Mouse (Mus musculus) urinary bladder, postnatal 36 days (tissue): ENCODE data around the gene Kit.

Source experiments
- DNase-seq, 2 experiments: peaks; one replicate each; pipeline ENCODE4 v3.0.0; 2022; ENCODE audit warnings: low spot score in 2 of 2, mixed read lengths in 1 of 2

Kit gene

DNA sequence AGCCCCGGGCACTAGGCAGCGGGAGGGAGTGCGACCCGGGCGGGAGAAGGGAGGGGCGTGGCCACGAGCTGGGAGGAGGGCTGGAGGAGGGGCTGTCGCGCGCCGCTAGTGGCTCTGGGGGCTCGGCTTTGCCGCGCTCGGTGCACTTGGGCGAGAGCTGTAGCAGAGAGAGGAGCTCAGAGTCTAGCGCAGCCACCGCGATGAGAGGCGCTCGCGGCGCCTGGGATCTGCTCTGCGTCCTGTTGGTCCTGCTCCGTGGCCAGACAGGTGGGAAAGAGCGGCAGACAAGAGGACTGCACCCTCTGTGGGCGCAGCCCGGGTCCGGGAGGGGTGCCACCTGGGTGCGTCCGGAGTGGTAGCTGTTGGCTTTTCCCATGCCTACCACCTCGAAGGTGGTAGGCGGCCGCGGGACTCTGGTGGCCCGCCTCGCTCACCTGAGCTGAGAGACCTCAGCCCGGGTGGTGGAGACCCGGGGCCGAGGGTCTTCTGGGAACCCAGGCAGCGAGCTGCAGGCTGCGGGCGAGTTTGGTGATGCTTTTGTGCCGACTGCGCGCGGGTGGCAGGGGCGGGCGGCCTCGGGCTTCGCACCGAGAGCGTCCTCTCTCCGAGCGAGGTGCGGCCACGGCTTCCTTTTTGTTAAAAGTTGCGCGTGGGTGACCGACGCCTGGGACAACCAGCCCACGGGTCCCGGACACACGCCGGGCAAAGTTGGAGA is at the start of gene Kit:
Gene Kit (plus strand): TSS at position 65 of the 715 bp plus-strand sequence.
- peak; percentile 24 to 65 for DNase-seq

- DNase-seq, result no peak
Observed at GRCm38 (mm10) chr5:75536156-75536555, 38.6 kb upstream of the Kit start.

DNA sequence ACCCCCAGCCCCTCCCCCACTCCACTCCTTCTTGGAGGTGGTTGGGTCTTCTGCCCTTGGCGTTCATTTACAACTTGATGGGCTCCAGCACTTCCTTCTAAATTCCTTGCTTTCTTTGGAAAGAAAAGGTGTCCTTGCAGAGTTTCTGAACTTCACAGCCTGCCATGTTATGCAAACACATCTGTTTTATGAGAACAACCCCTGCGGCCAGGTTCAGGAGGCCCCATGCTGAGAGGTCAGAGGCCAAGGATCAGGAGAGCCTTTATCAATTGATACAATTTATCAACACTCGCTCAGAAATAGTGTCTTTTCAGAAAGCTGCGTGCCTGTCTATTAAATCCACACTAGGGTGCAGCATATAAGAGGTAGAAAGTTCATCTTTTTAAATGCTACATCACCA is 37.0 kb upstream of the Kit start:
- no peak for DNase-seq

DNA sequence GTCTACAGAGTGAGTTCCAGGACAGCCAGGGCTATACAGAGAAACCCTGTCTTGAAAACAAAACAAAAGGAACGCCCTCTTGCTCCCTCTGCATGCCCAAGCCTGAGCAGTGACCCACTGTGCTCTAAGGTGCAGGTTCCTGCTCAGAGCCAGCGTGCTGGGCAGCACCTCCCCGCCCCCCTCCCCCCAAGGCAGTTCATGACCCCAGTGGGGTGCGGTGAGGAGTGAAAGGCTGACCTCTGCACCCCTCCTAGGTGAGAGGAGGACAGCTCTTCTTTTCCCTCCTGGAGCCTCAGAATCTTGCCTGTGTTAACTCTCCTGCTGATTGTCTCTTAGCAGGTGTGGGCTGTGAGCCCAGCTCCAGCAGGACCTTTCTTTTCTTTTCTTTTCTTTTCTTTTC is 36.3 kb upstream of the Kit start:
- DNase-seq, result no peak

GRCm38 (mm10) chr5:75539098-75539497 is 35.6 kb upstream of the Kit start:
- DNase-seq, result peak in 1 of 2 experiments; percentile 5

DNA sequence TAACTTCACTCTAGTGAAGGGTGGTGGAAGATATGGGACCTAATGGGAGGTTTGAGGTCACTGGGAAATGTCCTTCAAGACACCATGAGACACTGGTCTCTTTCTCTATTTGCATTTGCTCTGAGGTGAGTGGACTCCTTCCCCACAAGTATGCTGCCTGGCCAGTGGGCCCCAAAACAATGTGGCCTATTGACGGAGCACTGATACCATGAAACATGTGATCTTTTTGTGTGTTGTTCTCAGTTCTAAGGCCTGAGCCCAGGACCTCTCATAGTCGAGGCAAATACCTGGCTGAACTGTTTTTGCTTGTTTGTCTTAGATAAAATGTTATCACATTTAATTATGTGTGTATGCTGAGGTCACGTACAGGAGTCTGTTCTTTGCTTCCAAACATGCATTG is 31.0 kb upstream of the Kit start:
- DNase-seq, result no peak

- DNase-seq, result peak in 1 of 2 experiments; percentile 13
Observed at GRCm38 (mm10) chr5:75544472-75545264, 30.0 kb upstream of the Kit start.

DNA sequence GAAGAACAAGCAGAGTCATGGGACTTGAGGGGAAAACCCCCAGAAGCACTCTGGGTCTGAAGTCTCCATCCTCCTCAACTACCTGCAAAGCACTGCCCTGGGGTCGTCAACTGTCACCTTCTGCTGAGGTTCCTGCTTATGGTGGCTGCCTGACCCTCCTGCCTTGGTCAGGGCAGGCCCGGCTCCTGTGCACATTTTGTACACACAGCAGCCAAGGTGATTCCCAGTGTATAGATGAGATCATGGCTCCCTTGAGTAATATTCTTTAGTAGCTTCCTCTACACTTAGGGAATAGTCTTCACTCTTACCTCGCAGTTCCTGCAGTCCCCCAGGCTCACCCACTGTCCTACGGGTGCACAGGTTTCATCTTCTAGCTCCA is 29.5 kb upstream of the Kit start:
- DNase-seq, result no peak

GRCm38 (mm10) chr5:75553021-75553420 is 21.7 kb upstream of the Kit start:
- DNase-seq, result no peak

DNA sequence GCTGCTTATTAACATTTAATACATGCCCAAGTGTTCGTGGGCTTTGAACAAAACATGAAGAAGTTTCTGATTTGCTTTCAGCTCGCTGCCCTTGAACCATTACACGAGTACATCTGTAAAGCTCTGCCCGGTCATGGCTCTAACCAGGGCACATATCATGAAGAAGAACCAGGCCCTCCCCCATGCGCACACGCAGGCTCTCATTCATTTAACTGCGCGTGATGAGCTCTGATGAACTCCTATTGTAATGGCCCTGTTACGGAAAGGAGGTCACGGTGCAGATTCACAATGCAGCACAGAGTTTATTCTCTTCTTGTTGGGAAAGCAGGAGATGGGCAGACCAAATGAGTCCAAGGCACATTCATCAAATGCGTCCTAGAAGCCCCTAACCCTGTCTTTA is 17.1 kb upstream of the Kit start:
- no peak for DNase-seq

DNA sequence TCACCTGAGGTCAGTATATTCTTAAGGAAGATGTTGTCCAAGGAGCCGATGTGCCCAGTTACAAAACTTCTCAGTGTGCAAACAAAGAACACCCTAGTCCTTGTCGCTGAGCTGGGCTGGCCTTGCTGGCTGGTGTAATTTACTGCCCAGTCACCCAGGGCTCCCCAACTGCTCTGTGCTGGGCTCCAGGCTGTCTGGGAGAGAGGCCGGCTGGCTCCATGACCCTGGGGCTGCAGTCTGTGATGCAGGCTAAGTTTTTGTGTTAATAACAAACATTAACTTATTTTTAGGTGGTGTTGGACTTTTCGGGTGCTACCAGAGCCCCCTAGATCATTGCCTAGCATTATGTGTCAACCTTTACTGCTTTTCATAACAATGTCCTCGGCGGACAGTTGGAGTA is 15.4 kb upstream of the Kit start:
- DNase-seq, result no peak

DNA sequence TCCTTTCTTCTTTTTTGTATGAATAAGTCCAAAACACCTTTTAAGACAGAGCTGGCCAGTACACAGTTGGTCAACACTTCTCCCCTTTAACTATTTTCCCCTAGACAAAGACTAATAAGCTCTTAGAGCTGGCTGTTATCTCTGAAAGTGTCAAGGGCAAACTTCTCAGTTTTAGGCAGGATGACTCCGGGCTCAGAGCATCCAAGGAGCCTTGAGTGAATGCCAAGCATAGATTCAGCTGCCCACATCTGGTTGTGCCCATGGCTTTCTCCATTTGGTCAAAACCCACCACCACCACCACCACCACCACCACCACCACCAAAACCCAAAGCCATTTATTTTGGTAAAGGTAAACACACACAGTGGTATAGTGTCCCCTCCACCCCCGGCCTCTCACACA is 13.5 kb upstream of the Kit start:
- no peak for DNase-seq

DNA sequence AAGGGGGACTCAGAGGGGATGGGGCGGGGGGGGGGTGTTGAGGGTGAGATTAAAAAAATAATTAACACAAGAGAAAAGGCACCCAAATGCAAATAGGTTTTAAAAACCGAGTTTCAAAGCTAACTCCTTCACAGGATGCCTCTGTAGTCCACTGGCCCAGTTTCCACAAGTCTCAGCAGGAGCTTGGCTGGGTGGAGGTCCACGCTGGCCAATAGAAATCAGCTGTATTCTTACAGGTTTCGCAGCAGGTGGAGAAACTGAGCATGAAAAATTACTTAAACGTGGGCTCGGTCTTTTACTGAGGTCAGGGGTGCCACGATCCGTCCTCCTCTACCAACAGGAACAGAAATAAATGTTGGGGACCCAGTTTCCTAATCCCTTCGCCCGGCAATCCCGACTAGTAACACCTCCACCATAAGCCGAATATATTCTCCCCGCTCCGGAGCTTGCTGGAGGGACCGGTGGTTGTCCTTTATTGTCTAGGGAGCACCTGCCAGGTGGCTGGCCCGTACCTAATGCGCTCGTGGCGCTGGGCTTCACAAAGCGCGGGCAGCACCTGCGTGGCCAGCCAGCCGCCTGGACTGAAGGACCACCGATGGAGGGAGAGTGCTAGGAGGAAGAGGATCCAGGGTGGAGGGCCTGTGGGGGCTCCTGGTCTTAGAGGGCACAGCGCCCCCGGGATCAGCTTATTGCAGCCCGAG is 415 bp upstream of the Kit start:
- DNase-seq, result no peak

DNA sequence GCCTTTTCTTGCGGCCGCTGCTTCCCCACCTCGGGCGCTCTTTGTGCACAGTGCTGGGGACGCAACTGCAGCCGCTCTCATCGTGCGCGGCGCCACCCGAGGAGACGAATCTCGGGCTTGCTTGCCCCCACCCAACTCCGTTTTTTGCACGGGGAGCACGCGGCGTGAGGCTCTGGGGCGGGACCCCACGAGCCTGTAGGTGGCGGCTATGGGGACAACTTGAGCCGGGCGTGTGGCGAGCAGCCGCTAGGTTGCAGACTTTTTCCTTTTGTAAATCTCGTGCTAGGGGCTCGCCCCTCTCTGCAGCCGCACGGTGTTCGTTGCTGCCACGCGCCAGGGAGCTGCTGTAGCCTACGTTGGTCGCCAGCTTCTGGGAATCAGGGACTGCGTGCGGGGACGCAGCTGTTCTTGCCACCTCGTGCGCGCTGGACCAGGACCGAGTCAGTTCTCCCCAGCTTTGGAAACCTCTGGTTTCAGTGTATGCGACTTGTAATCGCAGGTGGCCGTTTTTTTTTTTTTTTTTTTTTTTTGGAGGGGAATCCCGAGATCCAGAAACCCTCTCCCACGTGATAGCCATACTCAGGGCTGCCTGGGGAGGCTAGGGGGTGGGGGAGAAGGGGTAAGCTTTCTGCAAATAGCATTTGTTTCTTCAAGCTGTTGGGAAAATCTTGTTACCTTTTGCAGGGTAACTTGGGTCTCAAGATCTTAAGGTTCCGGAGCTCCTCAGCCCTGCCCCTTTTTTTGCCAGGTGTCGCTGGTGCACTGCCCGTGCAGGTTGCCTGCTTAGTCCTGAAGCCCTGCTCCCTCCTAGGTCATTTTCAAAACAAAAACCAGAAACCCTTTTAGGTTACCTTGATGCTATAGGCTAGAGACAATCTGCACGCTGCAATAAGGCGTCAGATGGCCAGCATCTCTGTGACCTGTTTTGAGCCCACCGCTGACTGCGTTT is 1.1 kb downstream of the Kit start:
- peak in 1 of 2 experiments; percentile 25 for DNase-seq

DNA sequence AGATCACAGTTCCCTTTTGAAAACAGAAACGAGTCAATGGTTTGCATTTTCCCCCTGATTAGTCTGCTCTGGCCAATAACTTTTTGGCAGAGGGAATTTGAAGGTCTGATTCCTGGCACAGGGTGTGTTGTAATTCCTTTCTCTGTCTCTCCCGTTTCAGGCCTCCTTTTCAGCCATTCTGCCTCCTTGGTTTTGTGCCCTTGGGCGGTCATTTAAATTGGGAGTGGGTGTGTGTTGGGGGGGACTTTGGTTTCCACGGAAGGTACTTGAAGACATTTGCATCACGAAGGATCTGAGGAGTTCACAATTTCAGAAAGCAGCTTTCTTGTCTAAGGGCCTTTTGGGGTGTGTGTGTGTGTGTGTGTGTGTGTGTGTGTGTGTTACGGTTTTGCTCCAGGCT is 2.0 kb downstream of the Kit start:
- no peak for DNase-seq

- DNase-seq, result no peak
Observed at GRCm38 (mm10) chr5:75578141-75578540, 3.4 kb downstream of the Kit start.

GRCm38 (mm10) chr5:75579244-75579643 is 4.5 kb downstream of the Kit start:
- DNase-seq, result no peak

DNA sequence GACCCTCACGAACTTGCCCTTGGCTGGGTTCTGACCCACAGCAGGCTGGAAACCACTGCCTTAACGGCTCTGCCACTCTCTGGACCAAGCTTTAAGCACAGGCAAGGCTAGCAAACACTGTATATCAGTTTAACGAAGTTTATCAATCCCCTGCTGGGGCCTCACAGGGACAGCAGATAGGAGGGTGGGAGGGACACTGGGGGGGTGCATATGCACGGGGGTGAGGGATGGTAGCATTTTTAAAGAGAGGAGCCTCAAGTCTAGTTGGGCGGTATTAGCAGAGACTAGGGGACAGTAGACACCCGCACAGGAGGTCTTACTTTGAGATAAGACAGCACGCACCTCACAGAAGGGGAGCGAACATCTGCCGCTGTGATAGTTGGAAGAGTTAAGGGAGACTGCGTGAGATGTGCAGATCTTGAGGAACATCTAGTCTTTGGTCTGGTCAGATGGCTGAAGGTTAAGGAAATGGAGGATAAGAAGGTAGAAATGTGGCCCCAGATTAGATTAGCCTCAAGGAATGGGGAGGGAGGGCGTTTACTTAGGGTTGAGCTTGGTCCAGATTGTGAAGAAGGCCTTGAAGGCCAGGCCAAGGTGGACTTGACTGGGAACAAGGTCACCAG is 5.0 kb downstream of the Kit start:
- no peak for DNase-seq

DNA sequence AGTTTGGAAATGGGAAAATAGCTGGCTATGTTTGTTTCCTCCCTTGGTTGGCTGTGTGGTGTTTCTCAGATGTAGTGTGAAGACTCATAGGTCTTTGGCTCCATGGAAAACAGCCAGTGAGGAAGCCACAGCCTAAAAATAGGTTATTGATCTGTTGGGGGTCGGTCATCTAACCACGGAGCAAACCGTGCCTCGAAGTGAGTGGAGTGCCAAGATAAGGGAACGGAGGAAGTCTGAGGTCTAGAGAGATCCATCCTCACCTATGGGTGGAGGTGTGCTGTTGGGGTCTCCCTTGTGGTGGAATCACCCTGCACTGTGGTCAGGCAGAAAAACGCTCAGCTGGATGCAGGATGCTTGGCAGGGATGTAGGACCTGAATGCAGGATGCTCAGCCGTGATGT is 7.2 kb downstream of the Kit start:
- no peak for DNase-seq

- DNase-seq, result no peak
Observed at GRCm38 (mm10) chr5:75587781-75588180, 13.1 kb downstream of the Kit start.
